Mouse (Mus musculus): ENCODE results near the gene Fam151a.

DNA sequence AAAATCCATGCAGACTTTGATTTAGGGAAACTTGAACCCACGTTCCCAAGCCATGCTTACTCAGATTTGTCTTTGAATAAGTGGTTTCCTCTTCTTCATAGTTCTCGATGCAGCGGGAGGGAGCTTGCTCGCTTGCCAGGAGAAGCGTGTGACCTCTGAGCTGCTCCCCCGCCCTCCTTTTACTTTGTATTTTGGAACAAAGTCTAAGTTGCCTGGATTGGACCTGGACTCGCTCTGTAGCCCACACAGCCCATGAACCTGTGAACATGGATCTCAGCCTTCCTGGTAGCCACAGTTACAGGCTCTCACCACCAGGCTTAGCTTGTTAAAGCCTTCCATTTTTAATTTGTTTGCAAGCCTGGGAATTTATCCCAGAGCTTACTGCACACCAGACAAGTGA, 2.9 kb upstream of the Fam151a start, which contains the start of gene Mroh7:
- TF ChIP-seq CTCF (conservative IDR thresholded peaks at IDR 0.05; ENCODE audit: low read length) (no peak), POU5F1 (IDR thresholded peaks at IDR 0.05; ENCODE audit: borderline replicate concordance, low read length) (no peak), NANOG (IDR thresholded peaks at IDR 0.05; ENCODE audit: borderline replicate concordance, low read length) (no peak)
